Mouse (Mus musculus) neural tube, embryonic 15.5 days (tissue): ENCODE results near the gene Gm9944. TPM values are rescaled to one million over a fixed set of nuclear protein-coding genes. Genes with fewer than 3 reads are reported as not detected.

ENCODE experiments used
- ATAC-seq: fragments of 200-750 bp; cut with Nextera tagmentation; 2 replicates; pipeline ENCODE4 v1.8.0; 2017; ENCODE audit warnings: mild to moderate bottlenecking, moderate TSS enrichment, moderate library complexity; ENCODE audit not compliant: low FRiP score
- H3K27ac ChIP-seq: fragments of 300-500 bp; sonication (generic); replicated peaks from 2 replicates; pipeline ENCODE4 v1.5.1; 2015; ENCODE audit warnings: mild to moderate bottlenecking, inconsistent platforms
- H3K27me3 ChIP-seq: fragments of 300-500 bp; sonication (generic); replicated peaks from 2 replicates; pipeline ENCODE4 v1.6.1; 2015; ENCODE audit warnings: inconsistent platforms
- H3K36me3 ChIP-seq: fragments of 300-500 bp; sonication (generic); 2 replicates; pipeline ENCODE4 v1.6.1; 2015; ENCODE audit warnings: inconsistent platforms
- H3K4me1 ChIP-seq: fragments of 300-500 bp; sonication (generic); 2 replicates; pipeline ENCODE4 v1.6.1; 2015; ENCODE audit warnings: inconsistent platforms
- H3K4me2 ChIP-seq: fragments of 300-500 bp; sonication (generic); 2 replicates; pipeline ENCODE4 v1.6.1; 2015; ENCODE audit warnings: inconsistent platforms, mild to moderate bottlenecking, moderate library complexity
- H3K4me3 ChIP-seq: fragments of 300-500 bp; sonication (generic); replicated peaks from 2 replicates; pipeline ENCODE4 v1.5.1; 2015; ENCODE audit warnings: mild to moderate bottlenecking, inconsistent platforms
- H3K9ac ChIP-seq: fragments of 300-500 bp; sonication (generic); replicated peaks from 2 replicates; pipeline ENCODE4 v1.6.1; 2015; ENCODE audit warnings: mild to moderate bottlenecking, inconsistent platforms
- H3K9me3 ChIP-seq: fragments of 300-500 bp; sonication (generic); replicated peaks from 2 replicates; pipeline ENCODE4 v1.6.1; 2016; ENCODE audit warnings: inconsistent platforms
- WGBS: fragments of 180-500 bp; shearing (Covaris S2); methylation state at CpG from one replicate; pipeline ENCODE4 v1.1.7; 2015; ENCODE audit warnings: mixed read lengths; 5-methylcytosine and 5-hydroxymethylcytosine counted together
- polyA plus RNA-seq: library from polyadenylated mRNA; unstranded; fragments of >200 nt; fragmentation: Nextera tagmentation; extraction: Ambion mirVana; gene quantifications from 2 replicates; pipeline ENCODE4 v1.2.1, GENCODE M21; 2015

Gene Gm9944
- polyA plus RNA-seq, 1 experiment from 2014 or later: not detected

- Histone ChIP-seq H3K9ac (no peak overlapping the region), H3K9me3 (0 out of 2 replicates have a peak, but pooled peaks cover 3% of the 10 kb centered on the region), H3K4me1 (no peaks in the 10 kb centered on the region), H3K36me3 (no peaks in the 10 kb centered on the region), H3K4me2 (no peak overlapping the region), H3K27ac (no peak overlapping the region), H3K27me3 (no peaks in the 10 kb centered on the region), H3K4me3 (no peak overlapping the region)
- ATAC-seq: no peak
These were observed 32.5 kb downstream of the Gm9944 start for GRCm38 (mm10) chr4:144420644-144421043.

DNA sequence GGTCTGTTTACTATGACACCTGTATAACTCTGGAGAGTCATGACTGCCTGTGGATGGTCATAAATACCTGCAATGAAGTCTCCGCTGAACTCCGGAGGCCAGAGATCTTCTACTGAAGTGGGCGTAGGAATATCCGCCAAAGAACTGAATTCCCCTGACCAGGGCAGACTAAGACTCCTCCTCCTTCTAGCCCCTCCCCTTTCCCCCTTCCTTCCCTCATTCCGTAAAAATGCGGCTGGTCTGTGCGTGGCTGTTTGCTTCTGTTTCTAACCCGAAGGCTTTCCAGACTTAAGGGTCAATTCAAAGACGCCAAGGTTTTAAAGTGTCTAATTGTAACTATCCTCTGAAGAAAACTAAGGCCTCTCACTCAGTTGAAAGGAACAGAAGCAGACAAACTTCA is 44.8 kb downstream of the Gm9944 start, which contains the start of gene Pramef12:
Gene Pramef12 (minus strand): TSS at position 175 of the 400 bp plus-strand sequence.
- Histone ChIP-seq H3K27ac (no peak within 1 kb of the TSS), H3K4me2 (no peak within 1 kb of the TSS), H3K9me3 (no peaks in the 10 kb centered on the region), H3K9ac (no peak within 1 kb of the TSS), H3K4me3 (no peak within 1 kb of the TSS), H3K4me1 (no peaks in the 10 kb centered on the region), H3K27me3 (no peaks in the 10 kb centered on the region), H3K36me3 (no peaks in the 10 kb centered on the region)
- no peak for ATAC-seq
- WGBS: 87% methylated on average over 9 of the region's 9 CpGs

DNA sequence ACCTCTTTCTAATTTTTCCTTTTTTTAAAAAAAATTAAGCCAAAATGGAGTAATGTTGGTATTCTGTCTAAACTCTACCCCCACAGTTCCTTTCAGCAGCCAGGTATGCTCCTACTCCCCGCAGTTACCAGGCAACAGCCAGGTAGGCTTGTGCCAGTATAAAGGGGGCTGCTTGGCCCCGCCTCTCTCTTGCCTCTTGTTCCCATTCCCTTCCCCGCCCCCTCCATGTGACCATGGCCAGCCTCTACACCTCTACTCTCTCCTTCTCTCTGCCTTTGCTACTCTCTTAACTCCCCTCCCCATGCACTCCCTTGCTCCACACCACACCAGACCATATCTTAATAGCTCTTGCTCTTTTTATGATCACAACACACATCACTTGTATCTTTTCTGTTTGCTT is 46.9 kb downstream of the Gm9944 start:
- no peaks in the 10 kb centered on the region for H3K9me3 ChIP-seq
- no peak overlapping the region for H3K27ac ChIP-seq
- 63% methylated on average over 3 of the region's 3 CpGs for WGBS
- H3K4me1 ChIP-seq: no peaks in the 10 kb centered on the region
- ATAC-seq: no peak
- H3K4me2 ChIP-seq: no peak overlapping the region
- H3K27me3 ChIP-seq: no peaks in the 10 kb centered on the region
- no peak overlapping the region for H3K4me3 ChIP-seq
- H3K9ac ChIP-seq: no peak overlapping the region
- no peaks in the 10 kb centered on the region for H3K36me3 ChIP-seq

GRCm38 (mm10) chr4:144404456-144405086 is 48.5 kb downstream of the Gm9944 start:
- no peaks in the 10 kb centered on the region for H3K4me1 ChIP-seq
- H3K27me3 ChIP-seq: no peaks in the 10 kb centered on the region
- no peak overlapping the region for H3K9ac ChIP-seq
- ATAC-seq: no peak
- no peaks in the 10 kb centered on the region for H3K9me3 ChIP-seq
- no peak overlapping the region for H3K27ac ChIP-seq
- 9% methylated on average over 17 of the region's 17 CpGs for whole genome bisulfite sequencing
- H3K4me2 ChIP-seq: peak overlapping the region; percentile 48
- peak overlapping the region; percentile 11; the same call in 1 of the 2 replicates for H3K4me3 ChIP-seq
- no peaks in the 10 kb centered on the region for H3K36me3 ChIP-seq

Other genes starting within 250 kb of the Gm9944 start
- gene C87977, start 240.0 kb downstream of the Gm9944 start, polyA plus RNA-seq: not detected in 2 replicates
- not detected in 2 replicates for gene Pramel5, start 172.8 kb downstream of the Gm9944 start, polyA plus RNA-seq
- not detected in 2 replicates for gene Gm13128, start 123.1 kb downstream of the Gm9944 start, polyA plus RNA-seq
- gene Gm13119, start 95.4 kb downstream of the Gm9944 start, polyA plus RNA-seq: not detected in 2 replicates
- gene Pramef20, start 75.4 kb downstream of the Gm9944 start, polyA plus RNA-seq: not detected in 2 replicates
- not detected in 2 replicates for gene Pramef12, start 44.9 kb downstream of the Gm9944 start, polyA plus RNA-seq
- not detected in 2 replicates for gene 1700012P22Rik, start 14.5 kb downstream of the Gm9944 start, polyA plus RNA-seq
- not detected in 2 replicates for gene Aadacl3, start 10.4 kb upstream of the Gm9944 start, polyA plus RNA-seq
- not detected in 2 replicates for gene 9430007A20Rik, start 66.5 kb upstream of the Gm9944 start, polyA plus RNA-seq
- gene Gm13124, start 111.8 kb upstream of the Gm9944 start, polyA plus RNA-seq: not detected in 2 replicates
- gene Aadacl4, start 160.4 kb upstream of the Gm9944 start, polyA plus RNA-seq: not detected in 2 replicates
- not detected in 2 replicates for gene Gm436, start 233.1 kb upstream of the Gm9944 start, polyA plus RNA-seq